Mouse (Mus musculus) kidney, embryonic 14.5 days (tissue): ENCODE measurements at regions not wholly inside any gene's neighbourhood (a gene's known extent, or its start where the extent isn't known, plus 50 kb on each side); places are given as distances from the start of the nearest gene placed in this dataset.

Source experiments
- ATAC-seq: fragments of 200-750 bp; cut with Nextera tagmentation; 2 replicates; pipeline ENCODE4 v1.8.0; 2017; ENCODE audit warnings: moderate number of reproducible peaks, mild to moderate bottlenecking, moderate TSS enrichment, moderate library complexity; ENCODE audit not compliant: low FRiP score, low TSS enrichment
- H3K27ac ChIP-seq: fragments of 300-500 bp; sonication (generic); 2 replicates; pipeline ENCODE4 v1.5.1; 2014; ENCODE audit warnings: low read depth, mild to moderate bottlenecking, low read length, moderate library complexity, mixed read lengths
- H3K27me3 ChIP-seq: fragments of 300-500 bp; sonication (generic); 2 replicates; pipeline ENCODE4 v1.6.1; 2014; ENCODE audit warnings: mild to moderate bottlenecking, low read length; ENCODE audit not compliant: control insufficient read depth, insufficient read depth
- H3K36me3 ChIP-seq: fragments of 300-500 bp; sonication (generic); 2 replicates; pipeline ENCODE4 v1.6.1; 2014; ENCODE audit warnings: low read length, mixed read lengths; ENCODE audit not compliant: control insufficient read depth, insufficient read depth
- H3K4me1 ChIP-seq: fragments of 300-500 bp; sonication (generic); 2 replicates; pipeline ENCODE4 v1.6.1; 2014; ENCODE audit warnings: low read length, mixed read lengths; ENCODE audit not compliant: control insufficient read depth, insufficient read depth
- H3K4me2 ChIP-seq: fragments of 300-500 bp; sonication (generic); replicated peaks from 2 replicates; pipeline ENCODE4 v1.6.1; 2014; ENCODE audit warnings: low read depth, mild to moderate bottlenecking, low read length
- H3K4me3 ChIP-seq: fragments of 300-500 bp; sonication (generic); 2 replicates; pipeline ENCODE4 v1.5.1; 2014; ENCODE audit warnings: mild to moderate bottlenecking, low read length
- H3K9ac ChIP-seq: fragments of 300-500 bp; sonication (generic); 2 replicates; pipeline ENCODE4 v1.6.1; 2014; ENCODE audit warnings: low read depth, mild to moderate bottlenecking, low read length, moderate library complexity
- H3K9me3 ChIP-seq: fragments of 300-500 bp; sonication (generic); 2 replicates; pipeline ENCODE4 v1.6.1; 2016; ENCODE audit warnings: low read length; ENCODE audit not compliant: control insufficient read depth
- WGBS: fragments of 180-500 bp; shearing (Covaris S2); extraction: QIAGEN DNeasy Blood & Tissue Kit; methylation state at CpG from one replicate; pipeline ENCODE4 v1.1.7; 2014; 5-methylcytosine and 5-hydroxymethylcytosine counted together

GRCm38 (mm10) chr1:75946290-75946839 lies 400.3 kb downstream of the Slc4a3 start:
- Histone ChIP-seq H3K4me1 (no peaks in the 10 kb centered on the region), H3K27me3 (no peaks in the 10 kb centered on the region), H3K4me3 (no peak overlapping the region), H3K9ac (no peak overlapping the region), H3K36me3 (no peaks in the 10 kb centered on the region), H3K27ac (no peak overlapping the region), H3K9me3 (no peaks in the 10 kb centered on the region), H3K4me2 (no peak overlapping the region)
- no peak for ATAC-seq
- WGBS, result 78% methylated on average over 5 of the region's 5 CpGs

GRCm38 (mm10) chr1:75978203-75978986 lies 432.3 kb downstream of the Slc4a3 start:
- no peak for ATAC-seq
- Histone ChIP-seq H3K27me3 (no peaks in the 10 kb centered on the region), H3K4me1 (no peaks in the 10 kb centered on the region), H3K27ac (no peak overlapping the region), H3K9ac (no peak overlapping the region), H3K36me3 (no peaks in the 10 kb centered on the region), H3K4me2 (no peak overlapping the region), H3K4me3 (no peak overlapping the region), H3K9me3 (no peaks in the 10 kb centered on the region)
- 89% methylated on average over 9 of the region's 9 CpGs for WGBS

- no peak overlapping the region for H3K4me3 ChIP-seq
- no peaks in the 10 kb centered on the region for H3K27me3 ChIP-seq
- 62% methylated on average over 8 of the region's 8 CpGs for WGBS
- no peak overlapping the region for H3K4me2 ChIP-seq
- H3K27ac ChIP-seq, result no peak overlapping the region
- H3K4me1 ChIP-seq, result no peaks in the 10 kb centered on the region
- H3K9ac ChIP-seq, result no peak overlapping the region
- no peaks in the 10 kb centered on the region for H3K9me3 ChIP-seq
- no peak for ATAC-seq
- no peaks in the 10 kb centered on the region for H3K36me3 ChIP-seq
Observed at GRCm38 (mm10) chr1:75983057-75983456, 437.0 kb downstream of the Slc4a3 start.

GRCm38 (mm10) chr1:75983487-75983886 lies 437.4 kb downstream of the Slc4a3 start:
- Histone ChIP-seq H3K9ac (no peak overlapping the region), H3K27me3 (no peaks in the 10 kb centered on the region), H3K4me2 (no peak overlapping the region), H3K9me3 (no peaks in the 10 kb centered on the region), H3K4me1 (no peaks in the 10 kb centered on the region), H3K4me3 (no peak overlapping the region), H3K36me3 (no peaks in the 10 kb centered on the region), H3K27ac (no peak overlapping the region)
- 81% methylated on average over 3 of the region's 3 CpGs for WGBS
- ATAC-seq, result no peak

GRCm38 (mm10) chr1:75988496-75988895 lies 442.4 kb downstream of the Slc4a3 start:
- H3K9ac ChIP-seq, result no peak overlapping the region
- no peaks in the 10 kb centered on the region for H3K27me3 ChIP-seq
- H3K4me2 ChIP-seq, result no peak overlapping the region
- no peak for ATAC-seq
- 67% methylated on average over 3 of the region's 3 CpGs for whole genome bisulfite sequencing
- H3K27ac ChIP-seq, result no peak overlapping the region
- no peak overlapping the region for H3K4me3 ChIP-seq
- no peaks in the 10 kb centered on the region for H3K4me1 ChIP-seq
- no peaks in the 10 kb centered on the region for H3K36me3 ChIP-seq
- no peaks in the 10 kb centered on the region for H3K9me3 ChIP-seq

GRCm38 (mm10) chr1:75992039-75992438 lies 446.0 kb downstream of the Slc4a3 start:
- H3K4me3 ChIP-seq, result no peak overlapping the region
- H3K27ac ChIP-seq, result no peak overlapping the region
- no peak overlapping the region for H3K9ac ChIP-seq
- H3K36me3 ChIP-seq, result no peaks in the 10 kb centered on the region
- no peaks in the 10 kb centered on the region for H3K27me3 ChIP-seq
- H3K4me1 ChIP-seq, result no peaks in the 10 kb centered on the region
- no peaks in the 10 kb centered on the region for H3K9me3 ChIP-seq
- H3K4me2 ChIP-seq, result no peak overlapping the region
- no peak for ATAC-seq
- WGBS, result 95% methylated on average over 3 of the region's 3 CpGs

- 66% methylated on average over 3 of the region's 3 CpGs for WGBS
- Histone ChIP-seq H3K36me3 (no peaks in the 10 kb centered on the region), H3K4me2 (no peak overlapping the region), H3K9me3 (no peaks in the 10 kb centered on the region), H3K4me3 (no peak overlapping the region), H3K27me3 (no peaks in the 10 kb centered on the region), H3K4me1 (no peaks in the 10 kb centered on the region), H3K9ac (no peak overlapping the region), H3K27ac (no peak overlapping the region)
- no peak for ATAC-seq
Observed at GRCm38 (mm10) chr1:75997222-75997621, 451.2 kb downstream of the Slc4a3 start.

GRCm38 (mm10) chr1:76001124-76001523 lies 455.1 kb downstream of the Slc4a3 start:
- Histone ChIP-seq H3K27me3 (no peaks in the 10 kb centered on the region), H3K4me3 (no peak overlapping the region)

GRCm38 (mm10) chr1:76009601-76010000 lies 463.5 kb downstream of the Slc4a3 start:
- no peaks in the 10 kb centered on the region for H3K36me3 ChIP-seq
- H3K4me2 ChIP-seq, result no peak overlapping the region
- no peak for ATAC-seq
- no peaks in the 10 kb centered on the region for H3K27me3 ChIP-seq
- H3K27ac ChIP-seq, result no peak overlapping the region
- no peaks in the 10 kb centered on the region for H3K9me3 ChIP-seq
- H3K4me1 ChIP-seq, result no peaks in the 10 kb centered on the region
- 17% methylated on average over 3 of the region's 3 CpGs for WGBS
- no peak overlapping the region for H3K9ac ChIP-seq
- no peak overlapping the region for H3K4me3 ChIP-seq

More at GRCm38 (mm10) chr1:76001124-76001523, 455.1 kb downstream of the Slc4a3 start:
- Histone ChIP-seq H3K9ac (no peak overlapping the region), H3K9me3 (no peaks in the 10 kb centered on the region), H3K4me2 (no peak overlapping the region), H3K4me1 (no peaks in the 10 kb centered on the region), H3K27ac (no peak overlapping the region), H3K36me3 (no peaks in the 10 kb centered on the region)
- ATAC-seq, result no peak
- WGBS, result 90% methylated on average over 9 of the region's 9 CpGs
